Mouse (Mus musculus): ENCODE data around the gene Eef2k.

GRCm38 (mm10) chr7:120916262-120916875 is 73.7 kb downstream of the Eef2k start:
- no peak for TF ChIP-seq CTCF (IDR thresholded peaks at IDR 0.05; ENCODE audit: insufficient read depth, low read length)
- no peak for TF ChIP-seq POLR2A (IDR thresholded peaks at IDR 0.05; ENCODE audit: borderline replicate concordance, extremely low read depth, low read depth, low read length)
